Mouse (Mus musculus) megakaryocyte-erythroid progenitor cell, adult 5-6 weeks (primary cell): ENCODE data around the gene Cops4. TPM values are rescaled to one million over a fixed set of nuclear protein-coding genes. Genes with fewer than 3 reads are reported as not detected.

Experiments used
- ATAC-seq: replicated peaks from 2 replicates; pipeline ENCODE4 v1.8.0; 2016; ENCODE audit warnings: mild to moderate bottlenecking, inconsistent platforms; ENCODE audit not compliant: severe bottlenecking, poor library complexity, low FRiP score, low TSS enrichment
- total RNA-seq, 2 experiments: library from RNA; stranded (forward) in 1 of 2; stranded (reverse) in 1 of 2; fragments of 200-1000, 215-1000 nt in 1 of 2; fragments of >200 nt in 1 of 2; fragmentation: Nextera tagmentation in 1 of 2; gene quantifications; 2 replicates each; pipeline ENCODE4 v1.2.3; 2014 to 2017

Gene Cops4
- total RNA-seq, 2 experiments from 2014 or later, result 93.6 to 186 TPM

- 0 out of 2 replicates have a peak, but pooled peaks have one; percentile 50 for ATAC-seq
Observed at GRCm38 (mm10) chr5:100526164-100526563, 8.1 kb downstream of the Cops4 start.

DNA sequence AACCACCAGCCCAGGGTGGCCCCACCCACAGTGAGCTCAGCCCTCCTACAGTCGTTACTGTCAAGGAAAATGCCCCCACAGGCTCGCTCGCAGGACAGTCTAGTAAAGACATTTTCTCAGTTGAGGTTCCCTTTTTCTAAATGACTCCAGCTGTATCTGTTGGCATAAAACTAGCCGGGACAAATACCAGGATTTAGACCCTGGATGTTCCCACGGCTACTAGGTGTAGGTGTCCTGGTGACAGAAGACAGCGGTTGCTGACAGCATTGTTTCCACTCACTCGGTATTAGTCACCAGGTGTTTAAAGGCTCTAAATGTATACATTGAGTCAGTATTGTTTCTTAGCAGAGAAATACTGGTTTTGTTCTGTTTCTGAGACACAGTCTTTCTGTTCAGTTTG, 17.7 kb downstream of the Cops4 start:
- ATAC-seq, result no peak

DNA sequence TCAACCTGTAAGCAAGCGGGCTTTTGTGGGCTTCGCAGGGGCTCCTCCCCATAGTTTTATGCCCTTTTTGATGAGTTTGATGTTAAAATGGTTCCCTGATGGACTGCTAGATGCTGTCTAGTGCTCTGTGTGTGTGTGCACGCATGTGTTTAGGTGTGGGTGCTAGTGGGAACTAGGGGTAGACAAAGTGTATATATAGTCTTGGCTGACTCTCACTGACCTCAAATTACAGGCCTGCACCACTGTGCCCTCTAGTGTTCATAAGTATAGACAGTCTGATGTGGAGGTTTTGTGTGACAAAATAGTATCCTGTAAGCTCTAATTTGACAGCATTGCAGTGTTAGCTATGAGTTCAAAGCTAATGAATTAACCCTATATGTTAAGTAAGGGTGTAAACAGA, 18.5 kb downstream of the Cops4 start:
- peak; percentile 81; the same call in 1 of the 2 replicates for ATAC-seq

- no peak for ATAC-seq
Observed at GRCm38 (mm10) chr5:100546294-100547080, 28.4 kb downstream of the Cops4 start.

- no peak for ATAC-seq
Observed at GRCm38 (mm10) chr5:100548236-100548635, 30.1 kb downstream of the Cops4 start.

DNA sequence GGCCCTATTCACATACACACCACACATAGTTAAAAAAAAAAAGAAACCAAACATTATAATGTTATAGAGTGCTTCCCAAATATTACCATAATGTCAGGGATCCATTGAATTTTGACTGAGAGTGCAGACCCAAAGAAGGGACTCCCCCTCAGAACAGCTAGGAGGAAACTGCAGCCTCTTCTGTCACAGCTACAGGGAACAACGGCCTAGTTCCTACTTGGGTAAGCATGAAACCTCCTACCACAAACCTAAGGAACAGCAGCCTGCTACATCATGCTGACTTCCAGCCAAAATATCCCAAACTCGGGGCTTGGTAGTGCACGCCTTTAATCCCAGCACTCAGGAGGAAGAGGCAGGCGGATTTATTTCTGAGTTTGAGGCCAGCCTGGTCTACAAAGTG, 31.2 kb downstream of the Cops4 start:
- no peak for ATAC-seq

DNA sequence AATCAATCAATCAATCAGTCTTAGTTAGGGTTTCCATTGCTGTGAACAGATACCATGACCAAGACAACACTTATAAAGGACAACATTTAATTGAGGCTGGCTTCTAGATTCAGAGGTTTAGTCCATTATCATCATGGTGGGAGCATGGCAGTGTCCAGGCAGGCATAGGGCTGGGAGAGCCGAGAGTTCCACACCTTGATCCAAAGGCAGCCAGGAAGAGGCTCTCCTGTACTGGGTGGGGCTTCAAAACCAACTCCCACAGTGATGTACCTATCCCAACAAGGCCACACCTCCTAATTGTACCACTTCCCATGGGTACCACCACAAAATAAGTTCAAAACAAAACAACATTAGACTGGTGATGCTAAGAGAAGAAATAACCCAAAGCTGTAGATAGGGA, 32.0 kb downstream of the Cops4 start:
- ATAC-seq, result no peak

DNA sequence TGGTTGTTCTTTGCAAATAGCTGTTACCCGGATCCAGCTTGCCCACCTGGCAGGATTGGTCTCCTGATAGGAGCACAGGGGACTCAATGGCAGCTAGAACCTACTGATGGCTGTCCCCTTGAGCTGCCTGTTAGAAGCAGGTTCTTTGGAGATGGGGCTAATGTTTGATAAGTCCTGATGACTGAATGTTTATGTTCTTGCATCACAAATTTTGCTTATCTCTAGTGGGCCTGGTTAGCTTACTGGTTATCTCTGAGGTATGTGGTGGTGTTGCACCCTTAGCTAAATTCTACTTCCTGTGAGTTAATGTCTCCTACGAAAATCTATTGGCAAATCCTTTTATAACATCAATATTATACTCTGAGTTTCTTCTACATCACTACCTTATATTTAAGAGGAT, 33.8 kb downstream of the Cops4 start:
- ATAC-seq, result peak; percentile 82

GRCm38 (mm10) chr5:100553426-100553825, 35.3 kb downstream of the Cops4 start:
- peak; percentile 51; the same call in 1 of the 2 replicates for ATAC-seq

GRCm38 (mm10) chr5:100557019-100557418, 38.9 kb downstream of the Cops4 start:
- ATAC-seq, result no peak

GRCm38 (mm10) chr5:100557537-100557936, 39.4 kb downstream of the Cops4 start:
- 0 out of 2 replicates have a peak, but pooled peaks have one; percentile 7 for ATAC-seq

DNA sequence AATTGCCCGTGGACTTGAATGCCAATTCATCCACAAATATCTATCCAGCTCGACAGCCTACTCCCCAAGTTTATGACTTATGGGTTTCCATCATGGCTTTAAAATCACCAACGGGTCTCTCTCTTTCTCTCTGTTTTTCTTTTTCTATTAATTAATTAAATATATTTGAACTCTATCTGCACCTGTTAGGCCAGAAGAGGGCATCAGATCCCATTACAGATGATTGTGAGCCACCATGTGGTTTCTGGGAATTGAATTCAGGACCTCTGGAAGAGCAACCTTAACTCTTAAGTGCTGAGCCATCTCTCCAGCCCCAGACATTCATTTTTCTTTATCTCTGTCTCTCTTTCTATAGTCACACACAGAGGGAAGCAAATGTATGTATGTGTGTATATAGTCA, 40.7 kb downstream of the Cops4 start:
- no peak for ATAC-seq

- no peak for ATAC-seq
Observed at GRCm38 (mm10) chr5:100559357-100559756, 41.2 kb downstream of the Cops4 start.

GRCm38 (mm10) chr5:100562702-100563101, 44.6 kb downstream of the Cops4 start:
- no peak for ATAC-seq

DNA sequence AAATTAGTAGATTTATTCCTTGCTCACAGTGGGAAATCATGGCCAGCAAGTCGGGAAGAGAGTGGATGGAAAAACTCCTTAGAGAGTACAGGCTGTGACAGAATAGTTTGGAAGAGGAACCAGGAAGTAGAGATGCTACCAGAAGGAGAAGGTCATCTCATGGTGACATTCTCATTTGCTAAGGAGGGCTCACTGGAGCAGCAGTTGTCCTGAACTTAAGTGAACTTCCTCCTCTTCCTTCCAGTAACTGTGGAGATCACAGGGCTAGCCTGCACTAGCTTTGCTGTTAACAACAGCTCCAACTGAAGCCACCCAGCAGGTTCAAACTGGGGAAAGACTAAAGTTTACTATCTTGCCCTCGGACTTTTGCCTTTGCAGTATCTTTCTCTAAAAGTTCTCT, 48.7 kb downstream of the Cops4 start:
- ATAC-seq, result no peak

DNA sequence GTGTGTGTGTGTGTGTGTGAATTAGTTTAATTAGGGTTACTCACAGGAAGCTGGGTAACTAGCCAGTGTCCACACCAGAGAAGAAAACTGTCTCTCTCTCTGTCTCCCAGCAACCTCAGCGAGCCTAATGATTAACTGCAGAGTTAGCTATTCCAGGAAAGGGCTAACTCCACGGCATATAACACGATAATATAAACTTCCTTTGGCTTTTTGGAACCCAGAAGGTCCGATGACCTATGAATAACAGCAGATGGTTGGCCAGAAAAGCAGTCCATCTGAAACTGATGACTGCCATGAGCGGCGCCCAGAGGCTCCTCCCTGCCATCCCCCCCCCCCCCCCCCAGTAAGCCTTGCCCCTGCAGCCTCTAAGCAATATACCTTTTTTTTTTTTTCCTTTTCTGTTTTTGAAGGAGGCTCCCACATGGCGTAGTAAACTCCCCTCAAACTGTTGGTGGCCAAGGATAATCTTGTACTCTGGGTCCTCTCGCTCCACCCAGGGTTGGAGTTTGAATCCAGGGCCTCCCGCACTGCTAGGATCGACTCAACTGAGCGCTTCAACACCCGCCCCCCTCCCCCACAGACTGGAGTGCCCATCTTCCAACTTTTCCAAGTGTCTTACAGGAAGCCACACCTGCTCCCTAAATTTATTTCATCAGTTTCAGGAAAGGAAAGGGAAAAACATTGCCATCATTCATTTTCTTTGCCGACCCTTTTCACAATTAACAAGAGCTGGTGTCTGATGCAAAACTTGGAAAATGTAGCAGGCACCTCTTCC, 49.3 kb downstream of the Cops4 start:
- ATAC-seq, result no peak

DNA sequence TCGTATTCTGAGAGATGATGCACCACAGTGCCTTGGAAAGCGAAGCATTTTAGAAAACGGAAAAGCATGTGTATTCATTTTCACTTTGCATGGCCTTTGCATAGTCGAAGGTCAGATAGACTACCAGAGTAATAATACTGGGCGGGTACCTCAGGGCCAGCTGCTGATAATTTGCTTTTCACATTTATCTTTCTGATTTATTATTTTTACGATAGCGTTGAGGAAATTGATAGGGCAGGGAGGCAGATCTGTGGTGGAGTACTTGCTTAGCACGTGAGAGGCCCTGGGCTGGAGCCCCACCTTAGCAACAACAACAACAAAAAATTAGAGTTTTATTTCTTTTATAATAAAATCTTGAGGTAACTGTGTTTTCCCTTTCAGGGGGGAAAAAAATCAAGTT, 50.1 kb downstream of the Cops4 start:
- no peak for ATAC-seq

DNA sequence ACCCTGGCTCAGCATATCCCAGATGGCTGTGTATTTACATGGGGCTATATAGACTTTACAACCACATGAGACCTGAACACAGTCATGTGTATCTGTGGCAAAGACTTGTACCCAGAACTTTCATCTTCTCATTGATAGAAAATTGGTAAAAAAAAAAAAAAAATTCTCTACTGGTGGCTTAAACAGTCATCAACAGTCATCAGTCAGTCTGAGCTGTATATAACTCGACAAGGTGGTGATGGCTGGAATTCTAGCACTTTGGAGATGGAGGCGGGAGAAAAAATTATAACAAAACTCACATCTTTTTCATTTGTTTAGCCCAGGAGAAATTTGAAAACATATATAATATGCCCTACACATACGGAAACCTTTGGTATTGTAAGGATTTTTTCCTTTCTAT, 50.7 kb downstream of the Cops4 start:
- no peak for ATAC-seq

DNA sequence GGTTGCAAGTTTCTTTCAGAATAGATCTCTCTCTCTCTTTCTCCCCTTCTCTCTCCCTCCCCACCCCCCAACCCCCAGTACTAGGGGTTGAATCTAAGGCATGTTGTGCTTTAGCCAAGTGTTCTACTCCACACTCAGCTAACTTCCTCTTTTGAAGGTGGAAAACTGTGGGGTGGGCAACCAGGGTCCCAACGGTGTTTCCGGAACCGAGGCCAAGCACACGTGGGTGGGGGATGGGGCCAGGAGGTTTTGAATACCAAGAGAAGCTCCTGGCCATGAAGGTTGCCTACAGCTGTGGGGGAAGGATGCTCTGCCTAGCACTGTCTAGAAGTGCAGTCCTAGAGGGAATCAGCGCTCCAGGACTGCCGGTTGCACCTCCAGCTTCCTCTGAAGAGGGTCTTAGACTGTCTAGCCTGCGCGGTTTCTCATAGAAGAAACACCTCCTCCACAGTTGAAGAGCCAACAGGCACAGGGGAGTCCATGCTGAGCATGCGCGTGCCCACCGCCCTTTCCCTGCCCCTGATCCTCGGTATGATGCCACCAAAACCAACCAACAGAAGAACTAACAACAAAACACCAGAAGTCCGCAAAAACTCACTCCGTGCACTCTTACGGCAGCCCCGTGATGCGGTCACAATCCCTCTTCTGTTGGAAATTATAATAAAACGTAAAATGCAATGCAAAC, 51.3 kb downstream of the Cops4 start:
- 0 out of 2 replicates have a peak, but pooled peaks have one; percentile 14 for ATAC-seq

- ATAC-seq, result no peak
Observed at GRCm38 (mm10) chr5:100569997-100570595, 52.0 kb downstream of the Cops4 start.
